Mouse (Mus musculus) thymus, postnatal 14 days (tissue): ENCODE data around the gene Mrps12.
"Not testable (repeated sequence)": the region's sequence is repeated elsewhere in the genome, so short reads cannot be mapped to it uniquely, and the experiment has no call there.

Experiments
- DNase-seq: peaks from one replicate; pipeline ENCODE4 v3.0.0; 2021

Gene Mrps12

DNA sequence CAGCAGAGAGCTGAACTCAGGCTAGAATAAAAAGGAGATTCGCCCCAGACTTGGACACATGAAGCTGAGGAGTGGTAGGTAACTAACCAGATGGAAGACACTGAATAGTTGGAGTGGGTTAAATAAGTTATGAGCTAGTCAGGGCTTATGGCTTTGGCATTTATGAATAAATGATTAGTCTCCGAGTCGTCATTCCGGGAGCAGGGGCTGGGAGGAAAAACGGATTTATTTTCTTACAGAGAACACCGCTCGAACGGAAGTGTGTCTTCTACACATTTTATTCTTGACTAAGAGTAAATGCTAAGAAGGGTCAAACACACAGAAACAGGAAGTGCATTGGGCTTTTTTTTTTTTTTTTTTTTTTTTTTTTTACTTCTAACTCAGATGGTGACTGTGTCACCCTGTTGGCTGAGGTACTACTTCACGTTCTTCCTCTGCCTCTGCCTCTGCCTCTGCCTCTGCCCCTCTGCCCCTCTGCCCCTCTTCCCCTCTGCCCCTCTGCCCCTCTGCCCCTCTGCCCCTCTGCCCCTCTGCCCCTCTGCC is 38.9 kb downstream of the Mrps12 start:
- peak; percentile 21 for DNase-seq

DNA sequence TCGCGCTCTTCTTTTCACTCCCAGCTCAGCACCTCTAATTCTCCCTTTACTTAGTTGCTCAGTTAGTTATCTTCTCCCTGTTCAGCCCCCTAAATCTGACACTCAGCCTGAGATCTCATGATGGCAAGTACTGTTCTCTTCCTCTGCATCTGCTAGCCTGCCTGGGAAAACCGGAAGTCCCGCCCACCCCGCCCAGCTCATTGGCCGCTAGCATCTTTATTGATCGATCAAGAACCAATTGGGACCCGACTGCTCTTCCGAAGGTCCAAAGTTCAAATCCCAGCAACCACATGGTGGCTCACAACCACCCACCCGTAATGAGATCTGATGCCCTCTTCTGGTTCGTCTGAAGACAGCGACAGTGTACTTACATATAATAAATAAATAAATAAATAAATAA is 40.3 kb downstream of the Mrps12 start:
- DNase-seq: not testable (repeated sequence)

DNA sequence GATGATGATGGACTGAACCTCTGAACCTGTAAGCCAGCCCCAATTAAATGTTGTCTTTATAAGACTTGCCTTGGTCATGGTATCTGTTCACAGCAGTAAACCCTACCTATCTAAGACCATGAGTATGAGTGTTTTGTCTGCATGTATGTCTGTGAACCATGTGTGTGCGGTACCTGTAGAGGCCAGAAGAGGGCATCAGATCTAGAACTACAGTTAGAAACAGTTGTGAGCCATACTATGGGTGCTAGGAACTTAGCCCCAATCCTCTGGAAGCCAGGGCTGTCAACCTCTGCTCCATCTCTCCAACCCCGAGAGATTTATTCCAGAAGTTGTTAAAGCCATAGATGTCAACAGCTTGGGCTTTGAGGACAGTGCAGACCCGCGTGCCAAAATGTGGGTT is 41.4 kb downstream of the Mrps12 start:
- no peak for DNase-seq

DNA sequence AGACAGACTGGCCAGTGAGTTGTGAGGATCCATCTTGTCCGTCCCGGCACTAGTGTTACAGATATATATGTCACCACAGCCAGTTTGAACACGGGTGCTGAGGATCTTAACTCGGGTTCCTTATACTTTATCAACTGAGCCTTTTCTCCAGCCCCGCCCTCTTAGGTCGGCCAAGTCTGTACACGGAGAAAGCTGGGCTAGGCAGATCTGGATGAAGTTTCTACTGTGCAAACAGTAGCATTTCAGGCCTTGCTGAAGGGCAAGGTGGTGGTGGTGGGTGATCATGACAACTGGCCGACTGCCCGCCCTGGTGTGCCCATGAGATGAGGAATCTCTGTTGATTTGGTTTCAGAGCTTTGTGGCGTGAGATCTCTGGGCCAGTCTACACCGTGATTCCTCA is 44.3 kb downstream of the Mrps12 start:
- DNase-seq: no peak

DNA sequence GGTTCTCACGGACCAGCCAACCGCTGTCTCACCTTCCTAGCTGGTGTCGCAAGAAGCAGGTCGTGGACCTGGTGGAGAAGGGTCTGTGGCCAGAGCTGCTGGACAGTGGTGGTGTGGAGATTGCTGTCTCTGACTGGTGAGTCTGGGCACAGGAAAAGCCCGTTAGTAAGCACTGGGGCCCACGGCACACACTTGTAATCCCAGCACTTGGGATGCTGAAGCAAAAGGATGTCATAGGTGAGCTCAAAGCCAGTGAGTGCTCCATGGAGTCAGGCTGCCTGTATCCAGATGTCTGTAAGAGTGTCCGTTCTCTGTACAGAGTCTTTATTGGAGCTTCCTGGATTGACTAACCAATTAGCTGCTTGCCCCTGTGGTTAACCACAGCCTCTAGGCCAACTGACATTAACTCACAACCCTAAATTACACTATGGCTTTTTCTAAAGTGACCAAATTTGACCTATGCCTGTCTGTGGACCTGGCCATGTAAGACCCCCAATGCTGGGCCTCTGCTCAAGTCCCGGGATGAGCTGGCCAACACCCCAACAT is 46.6 kb downstream of the Mrps12 start:
- peak; percentile 25 for DNase-seq

DNA sequence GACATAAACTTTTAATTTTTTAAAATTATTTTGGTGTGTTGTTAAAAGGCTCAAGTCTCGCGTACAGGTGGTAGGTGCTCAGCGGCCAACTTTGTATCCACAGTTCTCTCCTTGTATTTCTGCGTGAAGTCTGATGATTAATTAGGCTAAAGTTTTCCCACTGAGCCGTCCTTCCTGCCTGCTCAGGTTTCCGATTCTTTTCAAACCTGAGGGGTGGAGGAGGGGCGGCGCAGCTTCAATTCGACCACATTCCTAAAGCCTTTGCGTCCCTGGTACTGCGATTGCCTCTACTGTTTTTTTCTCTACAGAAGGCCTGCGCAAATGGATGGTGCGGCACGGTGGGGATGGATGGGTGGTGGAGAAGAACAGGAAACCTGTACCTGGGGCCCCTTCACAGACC is 47.2 kb downstream of the Mrps12 start:
- DNase-seq: peak; percentile 54

DNA sequence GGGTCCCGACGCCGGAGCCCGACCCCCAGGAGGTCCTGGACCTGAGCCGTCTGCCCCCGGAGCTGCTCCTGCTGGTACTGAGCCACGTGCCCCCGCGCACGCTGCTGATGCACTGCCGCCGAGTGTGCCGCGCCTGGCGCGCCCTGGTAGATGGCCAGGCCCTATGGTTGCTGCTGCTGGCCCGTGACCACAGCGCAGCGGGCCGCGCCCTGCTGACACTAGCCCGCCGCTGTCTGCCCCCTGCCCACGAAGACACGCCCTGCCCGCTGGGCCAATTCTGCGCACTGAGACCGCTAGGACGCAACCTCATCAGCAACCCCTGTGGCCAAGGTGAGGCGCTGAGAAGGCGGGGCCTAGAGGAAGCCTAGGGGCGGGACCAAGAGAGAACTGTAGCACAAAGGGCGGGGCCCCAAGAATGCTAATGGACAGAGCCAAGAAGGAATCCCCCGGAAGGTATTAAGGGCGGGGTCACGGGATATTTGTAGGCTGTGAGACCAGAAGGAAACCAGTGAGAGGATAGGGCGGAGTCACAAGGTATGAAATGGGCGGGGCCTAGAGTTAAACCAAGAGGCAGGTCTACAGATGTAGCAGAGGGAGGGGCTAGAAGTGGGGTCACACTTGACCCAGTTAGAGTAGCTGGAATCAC is 48.2 kb downstream of the Mrps12 start:
- peak; percentile 94 for DNase-seq

DNA sequence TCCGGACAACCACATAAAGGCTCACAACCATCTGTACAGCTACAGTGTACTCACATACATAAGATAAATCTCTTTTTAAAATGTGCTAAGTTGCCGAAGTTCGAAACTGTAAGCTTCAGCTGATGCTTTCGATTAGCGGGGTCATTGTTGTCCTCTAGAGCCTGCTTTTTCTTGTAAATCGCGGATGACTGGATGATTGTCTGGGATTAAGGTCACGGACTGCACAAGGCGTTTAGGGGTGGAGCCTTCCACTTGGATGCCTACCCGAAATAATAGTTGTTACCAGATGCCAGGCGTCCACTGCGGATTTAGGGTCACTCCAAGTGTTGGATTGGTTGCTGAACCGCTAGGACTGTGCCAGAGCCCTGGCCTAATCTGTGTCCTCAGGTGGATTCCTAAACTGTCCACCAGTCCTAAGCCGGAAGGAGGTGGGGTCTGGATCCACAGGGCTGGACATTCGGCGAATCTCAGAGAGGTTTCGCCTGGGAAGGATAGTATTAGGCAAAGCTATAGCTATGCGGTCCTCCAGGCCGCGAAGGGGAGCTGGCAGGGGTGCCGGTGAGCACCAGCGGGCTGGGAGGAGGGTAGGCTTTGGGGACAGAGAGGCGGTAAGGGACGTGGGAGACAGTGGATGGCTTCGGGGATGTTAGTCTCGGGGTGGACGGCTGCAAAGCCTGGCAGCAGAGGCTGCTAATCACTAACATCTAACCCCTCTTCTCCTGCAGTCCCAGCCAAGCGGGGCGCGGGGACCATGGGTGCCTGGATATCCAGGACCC is 48.9 kb downstream of the Mrps12 start, which contains the start of gene Fbxo27:
Gene Fbxo27, plus strand, starts transcription at position 305 of the 776 bp plus-strand sequence.
- no peak for DNase-seq

DNA sequence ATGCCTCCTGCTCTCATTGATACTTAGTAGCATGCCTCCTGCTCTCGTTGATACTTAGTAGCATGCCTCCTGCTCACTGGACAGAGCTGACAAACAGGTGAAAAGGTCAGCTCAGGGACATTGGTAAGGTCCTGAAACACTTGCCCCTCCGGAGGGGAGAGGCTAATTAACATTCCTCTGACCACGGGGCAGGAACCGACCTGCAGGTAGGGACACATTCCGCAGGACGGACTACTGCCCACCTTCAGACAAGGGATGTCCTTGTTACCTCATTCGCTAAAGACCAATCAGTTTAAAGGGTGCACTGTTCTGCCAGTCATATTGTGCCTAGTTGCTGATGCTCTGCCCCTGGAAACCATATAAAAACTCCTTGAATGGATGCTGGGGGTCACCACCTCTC is 50.5 kb downstream of the Mrps12 start:
- DNase-seq: no peak
